Mouse (Mus musculus) urinary bladder, postnatal 25 days (tissue): Measurements from ENCODE around the gene Agrn.
"Not testable (repeated sequence)": the region's sequence is repeated elsewhere in the genome, so short reads cannot be mapped to it uniquely, and the experiment has no call there.

ENCODE experiments used
- DNase-seq: peaks from one replicate; pipeline ENCODE4 v3.0.0; 2022; ENCODE audit warnings: low spot score

Gene Agrn

DNA sequence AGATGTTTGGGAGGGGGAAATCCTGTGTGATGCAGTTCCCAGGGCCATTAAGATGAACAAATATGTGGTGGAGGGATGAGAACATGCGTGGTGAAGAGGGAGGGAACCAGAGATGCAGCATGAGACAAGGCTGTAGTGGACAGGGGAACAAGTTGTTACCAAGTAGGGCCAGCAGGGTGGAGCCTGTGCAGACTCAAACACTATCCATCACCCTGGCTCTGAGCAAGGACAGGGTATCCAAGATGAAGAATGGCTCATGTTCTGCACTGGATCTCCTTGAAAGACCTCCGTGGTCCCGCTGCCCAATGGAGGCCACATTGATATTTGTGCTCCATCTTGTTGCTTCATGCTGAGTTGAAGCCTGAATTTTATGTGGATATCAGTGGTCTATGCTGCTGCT, 42.5 kb downstream of the Agrn start:
- peak; percentile 1 for DNase-seq

DNA sequence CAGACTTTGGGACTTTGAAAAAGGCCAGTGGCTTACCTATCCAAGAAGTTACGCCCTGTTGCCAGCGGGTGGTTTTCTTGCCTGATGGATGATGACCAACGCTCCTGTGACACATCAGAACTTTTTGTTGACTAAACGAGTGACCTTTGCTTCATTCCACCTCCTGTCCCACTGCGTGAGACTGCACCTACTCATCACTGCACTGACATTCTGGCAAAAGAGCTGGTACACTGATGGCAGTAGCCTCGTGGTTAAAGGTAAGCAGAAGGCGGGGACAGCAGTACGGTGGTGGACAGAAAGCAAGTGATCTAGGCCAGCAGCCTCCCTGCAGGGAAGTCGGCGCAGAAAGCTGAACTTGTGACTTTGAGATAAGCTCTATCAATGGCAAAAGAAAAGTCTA, 46.4 kb downstream of the Agrn start:
- not testable (repeated sequence) for DNase-seq

DNA sequence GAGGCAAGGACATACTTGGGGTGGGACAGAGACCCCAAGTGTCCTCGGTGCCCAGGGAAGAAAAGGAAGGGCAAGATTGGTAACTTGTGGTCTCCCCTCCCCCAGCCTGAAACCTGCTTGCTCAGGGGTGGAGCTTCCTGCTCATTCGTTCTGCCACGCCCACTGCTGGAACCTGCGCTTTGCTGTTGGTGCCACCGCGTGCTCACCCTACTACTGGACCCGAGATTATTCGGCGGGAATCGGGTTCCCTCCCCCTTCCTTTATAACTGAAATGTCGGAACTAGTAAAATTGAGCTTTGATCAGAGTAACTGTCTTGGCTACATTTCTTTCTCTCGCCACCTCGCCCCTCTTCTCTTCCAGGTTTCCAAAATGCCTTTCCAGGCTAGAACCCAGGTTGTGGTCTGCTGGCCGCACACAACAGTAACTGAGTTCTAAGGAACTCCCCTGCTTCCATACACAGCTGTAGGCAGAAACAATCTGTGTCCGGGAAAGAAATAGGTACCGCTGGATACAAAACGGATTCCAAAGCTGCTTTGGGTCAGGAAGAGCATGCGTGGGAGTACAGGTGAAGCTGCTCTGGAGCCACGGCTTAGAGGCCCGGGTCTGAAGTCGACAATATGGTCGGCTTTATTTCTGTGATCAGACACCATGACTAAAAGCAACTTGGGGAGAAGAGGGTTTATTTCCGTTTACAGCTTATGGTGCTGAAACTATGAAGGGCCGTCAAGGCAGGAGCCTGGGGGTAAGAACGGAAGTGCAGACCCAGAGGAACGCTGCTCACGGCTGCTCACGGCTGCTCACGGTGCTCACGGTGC, 60.8 kb downstream of the Agrn start:
- no peak for DNase-seq

DNA sequence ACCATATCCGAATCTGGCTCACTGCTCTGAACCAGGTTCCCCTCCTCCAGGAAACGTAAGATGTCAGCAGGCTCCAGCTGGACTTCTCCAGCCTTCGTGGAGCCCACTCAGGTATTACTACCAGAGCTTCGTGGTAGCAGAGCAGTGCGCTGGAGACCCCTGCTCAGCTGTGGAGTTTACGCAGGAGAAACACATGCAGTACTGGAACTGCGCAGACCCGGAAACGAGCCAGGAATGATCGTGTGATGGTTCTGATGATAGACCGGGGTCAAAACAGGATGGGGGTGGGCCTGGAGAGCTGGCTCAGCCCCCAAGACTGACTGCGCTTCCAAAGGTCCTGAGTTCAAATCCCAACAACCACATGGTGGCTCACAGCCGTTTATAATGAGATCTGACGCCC, 61.5 kb downstream of the Agrn start:
- DNase-seq, result no peak

DNA sequence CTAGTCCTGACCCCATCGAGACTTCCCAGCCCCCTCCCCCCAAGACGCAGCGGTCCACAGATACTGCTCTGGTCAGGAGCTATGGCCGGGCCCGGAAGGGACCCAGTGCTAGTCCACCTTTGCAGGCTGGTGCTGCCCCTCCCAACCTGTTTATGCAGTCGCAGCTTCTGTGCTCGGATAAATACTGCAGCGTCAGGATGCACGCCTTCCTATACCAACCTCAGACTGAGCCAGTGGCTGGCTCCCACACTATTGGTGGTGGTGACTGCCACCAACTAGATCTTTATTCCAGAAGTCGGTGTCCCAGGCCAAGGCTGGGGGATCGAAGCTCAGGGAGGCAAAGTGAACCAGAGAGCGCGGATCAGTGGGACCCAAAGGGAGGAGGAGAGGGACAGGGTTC, 62.2 kb downstream of the Agrn start:
- no peak for DNase-seq

DNA sequence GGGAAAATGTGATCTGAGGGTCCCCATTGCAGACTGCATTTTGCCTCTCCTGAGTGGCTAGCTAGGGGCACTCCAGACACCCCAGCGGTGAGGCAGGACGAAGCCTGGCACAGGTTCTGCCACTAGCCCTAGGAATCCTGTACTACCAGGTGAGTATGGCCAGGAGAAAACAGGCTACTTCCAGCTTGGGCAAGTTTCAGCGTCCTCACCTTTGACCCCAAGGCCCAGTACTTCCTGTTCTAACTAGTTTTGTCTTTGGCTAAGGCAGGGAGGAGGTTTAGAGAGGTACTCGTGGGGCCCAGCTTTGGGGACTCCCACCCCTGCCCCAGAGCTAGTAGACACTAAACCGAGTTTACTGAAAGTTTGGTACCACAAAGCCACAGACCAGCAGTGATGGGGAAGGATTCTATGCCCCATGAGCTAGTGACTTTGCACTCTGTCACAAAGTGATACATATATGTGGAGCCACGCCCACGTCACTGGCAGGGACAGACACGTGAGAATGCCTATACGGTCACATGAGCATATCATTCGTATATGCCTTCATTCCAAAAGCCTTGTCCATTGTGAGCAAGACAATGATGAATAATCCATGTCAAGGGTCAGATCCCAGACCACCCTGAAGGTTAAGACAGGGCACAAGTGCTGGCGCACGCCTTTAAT, 63.2 kb downstream of the Agrn start:
- DNase-seq, result peak; percentile 25

DNA sequence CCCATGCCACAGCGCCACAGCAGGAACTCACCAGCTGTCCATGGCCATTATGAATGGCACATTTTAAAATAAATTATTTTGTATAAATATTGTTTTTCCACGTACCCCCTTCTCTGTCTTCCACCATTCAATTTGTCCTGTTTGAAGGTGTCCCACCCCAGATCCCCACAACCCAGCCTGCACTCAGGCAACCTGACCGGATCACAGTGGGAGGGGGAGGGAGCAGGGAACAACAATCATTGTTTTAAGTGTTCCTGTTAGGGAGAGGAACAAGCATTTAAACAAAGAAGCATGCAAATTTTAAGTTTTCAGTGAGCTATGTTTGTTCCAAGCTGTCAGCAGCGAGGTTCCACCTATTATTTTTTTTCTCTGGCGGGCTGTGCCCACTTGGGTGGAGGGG, 64.0 kb downstream of the Agrn start:
- no peak for DNase-seq

DNA sequence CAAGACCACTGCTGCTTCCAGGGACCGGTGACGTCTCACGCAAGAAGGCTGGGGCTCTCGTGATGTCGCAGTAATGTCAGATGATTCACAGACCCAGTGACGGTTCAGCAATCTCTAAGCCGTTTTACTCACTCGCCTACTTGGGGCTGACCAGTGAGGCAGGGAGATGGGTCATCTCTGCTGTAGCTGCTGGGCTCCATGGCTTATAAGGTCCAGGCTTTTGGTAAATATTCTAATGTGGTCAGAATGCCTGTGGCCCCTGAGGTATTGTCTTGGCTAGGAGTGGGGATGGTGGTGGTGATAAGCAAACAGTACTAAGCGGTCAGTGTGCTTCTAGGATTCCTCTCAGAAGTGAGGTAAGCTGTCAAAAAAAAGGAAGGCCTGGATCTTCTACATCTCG, 66.3 kb downstream of the Agrn start:
- DNase-seq, result no peak

DNA sequence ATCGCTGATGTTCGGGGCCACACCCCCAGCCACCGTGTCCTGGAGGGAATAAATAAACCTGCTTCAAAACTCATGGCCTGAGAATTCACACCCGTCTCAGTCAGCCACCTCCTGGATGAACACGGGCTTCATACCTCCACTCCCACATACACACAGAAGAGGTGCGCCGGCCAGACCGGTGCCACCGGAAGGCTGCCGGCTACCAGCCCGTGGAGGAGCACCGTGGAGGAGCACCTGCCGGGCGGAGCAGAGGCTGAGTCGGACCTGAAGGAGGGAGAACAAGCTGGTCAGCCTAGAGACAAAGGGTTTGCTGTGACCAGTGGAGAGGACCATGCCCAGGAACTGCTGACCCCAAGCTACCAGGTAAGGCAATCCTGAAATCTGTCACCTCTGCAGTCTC, 66.9 kb downstream of the Agrn start, which contains the start of gene Rnf223:
Rnf223 (plus strand) TSS at position 78 of the 400 bp plus-strand sequence.
- peak; percentile 38 for DNase-seq

DNA sequence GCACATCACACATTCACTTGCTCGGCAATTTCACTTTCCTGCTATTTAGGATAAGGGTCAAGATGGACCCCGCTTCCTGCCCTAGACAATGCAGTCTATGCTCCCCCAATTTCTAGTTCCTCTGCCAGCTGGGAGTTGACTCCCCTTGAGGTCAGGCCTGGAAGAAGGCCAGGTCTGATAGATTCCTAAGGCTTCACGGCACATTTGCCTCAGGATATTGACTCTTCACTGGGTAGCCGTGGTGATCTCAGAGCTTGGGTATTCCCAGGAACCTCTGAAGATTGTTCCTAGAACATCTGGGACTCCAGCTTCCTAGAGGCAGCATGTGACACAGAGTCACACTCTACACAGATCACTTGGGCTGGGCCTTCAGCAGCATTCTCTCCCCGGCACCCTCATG, 68.5 kb downstream of the Agrn start:
- DNase-seq, result no peak

DNA sequence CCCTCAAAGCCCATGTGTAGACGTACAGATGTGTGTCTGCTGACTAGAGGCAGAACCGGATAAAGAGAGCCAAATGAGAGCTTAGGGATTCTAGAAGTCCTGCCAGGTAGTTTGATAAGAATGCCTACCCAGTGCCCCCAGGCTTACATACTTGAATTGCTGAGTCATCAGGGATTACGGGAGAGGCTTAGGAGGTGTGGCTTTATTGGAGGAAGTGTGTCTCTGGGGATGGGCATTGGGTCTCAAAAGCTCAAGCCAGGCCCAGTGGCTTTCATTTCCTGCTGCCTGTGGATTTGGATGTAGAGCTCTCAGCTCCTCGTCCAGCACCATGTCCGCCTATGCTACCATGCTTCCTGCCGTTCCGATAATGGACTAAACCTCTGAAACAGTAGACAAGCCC, 70.4 kb downstream of the Agrn start:
- no peak for DNase-seq

DNA sequence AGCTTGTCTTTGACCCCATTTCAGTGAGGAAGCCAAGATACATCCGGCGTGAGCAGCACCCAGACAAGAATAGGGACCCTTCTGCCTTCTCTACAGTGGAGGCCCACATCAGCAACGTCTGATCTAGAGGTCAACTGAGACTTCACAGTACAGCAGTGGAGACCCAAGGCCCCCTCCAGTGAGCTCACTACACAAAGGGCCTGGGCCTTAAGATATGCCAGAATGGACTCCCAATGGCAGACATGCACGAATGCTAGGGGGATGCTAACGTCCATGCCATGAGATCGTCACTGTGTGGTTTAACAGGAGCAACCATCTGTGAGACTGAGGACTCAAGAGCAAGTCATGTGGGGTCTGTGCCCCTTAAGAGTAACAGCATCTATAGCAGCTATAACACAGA, 71.9 kb downstream of the Agrn start:
- no peak for DNase-seq

DNA sequence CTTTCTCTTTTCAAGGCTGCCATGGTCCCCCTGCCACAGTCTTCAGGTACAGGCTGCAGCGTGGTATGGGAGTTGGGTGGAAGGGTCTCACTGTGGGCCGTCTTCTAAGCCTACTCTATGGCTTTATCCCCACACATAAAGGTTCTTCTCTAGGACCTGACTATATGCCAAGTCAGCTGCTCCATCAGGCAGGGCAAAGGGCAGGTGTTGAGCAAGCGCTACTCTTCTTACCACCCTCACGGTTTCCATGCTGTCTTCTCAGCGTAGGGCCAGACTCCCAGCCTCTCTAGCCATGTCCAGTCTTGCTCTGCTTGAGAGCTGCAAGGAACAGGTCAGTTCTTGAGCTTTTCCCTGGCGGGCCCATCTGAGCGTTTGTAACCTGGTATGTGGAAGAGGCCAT, 73.2 kb downstream of the Agrn start:
- DNase-seq, result no peak
